Mouse (Mus musculus): ENCODE measurements around the gene Rims1.

The Rims1 gene

GRCm38 (mm10) chr1:22805726-22806625 is at the start of gene Rims1:
TSS of gene Rims1 (minus strand) at chr1:22805994.
- DNase-seq (ENCODE audit: extremely low spot score, low spot score), result peak; percentile 69

- DNase-seq (ENCODE audit: extremely low spot score, low spot score), result peak; percentile 16
Measured at GRCm38 (mm10) chr1:22806626-22807096, 867 bp upstream of the Rims1 start.

GRCm38 (mm10) chr1:22805025-22805725 is 619 bp downstream of the Rims1 start:
- peak; percentile 27 for DNase-seq (ENCODE audit: extremely low spot score, low spot score)

GRCm38 (mm10) chr1:22804148-22804885 is 1.5 kb downstream of the Rims1 start:
- no peak for DNase-seq (ENCODE audit: extremely low spot score, low spot score)

- no peak for DNase-seq (ENCODE audit: extremely low spot score, low spot score)
Measured at GRCm38 (mm10) chr1:22803471-22803870, 2.3 kb downstream of the Rims1 start.

GRCm38 (mm10) chr1:22800276-22800675 is 5.5 kb downstream of the Rims1 start:
- no peak for DNase-seq (ENCODE audit: extremely low spot score, low spot score)

GRCm38 (mm10) chr1:22797091-22797490 is 8.7 kb downstream of the Rims1 start:
- no peak for DNase-seq (ENCODE audit: extremely low spot score, low spot score)

GRCm38 (mm10) chr1:22789391-22789909 is 16.3 kb downstream of the Rims1 start:
- no peak for DNase-seq (ENCODE audit: extremely low spot score, low spot score)

- DNase-seq (ENCODE audit: extremely low spot score, low spot score), result no peak
Measured at GRCm38 (mm10) chr1:22787616-22788015, 18.2 kb downstream of the Rims1 start.

GRCm38 (mm10) chr1:22770530-22771254 is 35.1 kb downstream of the Rims1 start:
- DNase-seq (ENCODE audit: extremely low spot score, low spot score), result no peak

- DNase-seq (ENCODE audit: extremely low spot score, low spot score), result no peak
Measured at GRCm38 (mm10) chr1:22763376-22763775, 42.4 kb downstream of the Rims1 start.

GRCm38 (mm10) chr1:22762780-22763179 is 43.0 kb downstream of the Rims1 start:
- no peak for DNase-seq (ENCODE audit: extremely low spot score, low spot score)

- DNase-seq (ENCODE audit: extremely low spot score, low spot score), result no peak
Measured at GRCm38 (mm10) chr1:22750536-22750935, 55.3 kb downstream of the Rims1 start.

- DNase-seq (ENCODE audit: extremely low spot score, low spot score), result no peak
Measured at GRCm38 (mm10) chr1:22744655-22745054, 61.1 kb downstream of the Rims1 start.

GRCm38 (mm10) chr1:22737491-22737890 is 68.3 kb downstream of the Rims1 start:
- DNase-seq (ENCODE audit: extremely low spot score, low spot score), result no peak

- DNase-seq (ENCODE audit: extremely low spot score, low spot score), result no peak
Measured at GRCm38 (mm10) chr1:22734429-22734828, 71.4 kb downstream of the Rims1 start.

GRCm38 (mm10) chr1:22733281-22733680 is 72.5 kb downstream of the Rims1 start:
- DNase-seq (ENCODE audit: extremely low spot score, low spot score), result no peak

- DNase-seq (ENCODE audit: extremely low spot score, low spot score), result no peak
Measured at GRCm38 (mm10) chr1:22728207-22728606, 77.6 kb downstream of the Rims1 start.

- DNase-seq (ENCODE audit: extremely low spot score, low spot score), result no peak
Measured at GRCm38 (mm10) chr1:22721706-22722105, 84.1 kb downstream of the Rims1 start.

GRCm38 (mm10) chr1:22720714-22721113 is 85.1 kb downstream of the Rims1 start:
- DNase-seq (ENCODE audit: extremely low spot score, low spot score), result no peak

GRCm38 (mm10) chr1:22709461-22709860 is 96.3 kb downstream of the Rims1 start:
- no peak for DNase-seq (ENCODE audit: extremely low spot score, low spot score)

All from neural tube, embryonic 10.5 days (tissue).